ENCODE assay signal across 25 mouse cellular contexts in genomic region chr1:62639440-62639839, GRCm38 (mm10).
DNase-seq lines count a peak whose midpoint lies in the region; ATAC-seq and TF ChIP-seq lines count a peak whose summit lies in the region.
"Had no signal": no experiment of that assay in that cellular context is flagged by ENCODE, and none has a peak within 500 bp of the region (broad histone marks: within the 10 kb centered on the region; RNA-seq: fewer than 3 reads in every experiment).

No protein-coding gene starts in this region.

- H3K4me1 ChIP-seq in forebrain, embryonic 10.5 days = peaks cover 19% of the 10 kb centered on the region; the same call in 1 of the 2 replicates
- H3K4me1 ChIP-seq: embryonic facial prominence, embryonic 15.5 days had no signal

- H3K4me2 ChIP-seq in myocyte (ENCODE audit: low read depth) = no peak overlapping the region
- H3K4me2 ChIP-seq: embryonic facial prominence, embryonic 15.5 days; forebrain, embryonic 12.5 days; heart, embryonic 11.5 days; hindbrain, embryonic 12.5 days; hindbrain, embryonic 15.5 days had no signal

- H3K36me3 ChIP-seq in C2C12 (ENCODE audit: control insufficient read depth, insufficient read depth) = no peaks in the 10 kb centered on the region
- no peaks in the 10 kb centered on the region for H3K36me3 ChIP-seq in myocyte (ENCODE audit: control insufficient read depth, insufficient read depth)
- H3K36me3 ChIP-seq in forebrain, embryonic 10.5 days (replicated peaks) = no peaks in the 10 kb centered on the region
- H3K36me3 ChIP-seq: embryonic facial prominence, embryonic 15.5 days; forebrain, embryonic 12.5 days; G1E; hindbrain, embryonic 12.5 days; hindbrain, embryonic 15.5 days had no signal

- no peak for TF ChIP-seq POLR2A in myocyte (IDR thresholded peaks at IDR 0.05; ENCODE audit: insufficient read length, low read depth)

- H3K79me2 ChIP-seq in C2C12 (ENCODE audit: control insufficient read depth, insufficient read depth) (no peaks in the 10 kb centered on the region), myocyte (ENCODE audit: control insufficient read depth, insufficient read depth) (no peaks in the 10 kb centered on the region)

- no peaks in the 10 kb centered on the region for H3K79me3 ChIP-seq in C2C12 (ENCODE audit: low read depth)

- DNase-seq in 3T3-L1 (ENCODE audit: low read depth, low spot score) = peak; percentile 32
- DNase-seq in forebrain, embryonic 10.5 days (ENCODE audit: extremely low spot score, low spot score) = no peak
- no peak for DNase-seq in B cell, adult 2 months
- no peak for DNase-seq in kidney, postnatal 10 days
- DNase-seq: adrenal gland, adult 8-10 months; adrenal gland, postnatal 25 days; cerebellum, adult 11-12 months; cerebellum, adult 9-10 months; embryo, embryonic 11 days; gastrocnemius, postnatal 10 days; gastrocnemius, postnatal 36 days; heart, adult 11 months; kidney, adult 2 months had no signal

- H3K4me3 ChIP-seq in C2C12 (ENCODE audit: insufficient read depth, poor library complexity, severe bottlenecking) (no peak overlapping the region), myocyte (no peak overlapping the region)
- no peak overlapping the region for H3K4me3 ChIP-seq in forebrain, embryonic 10.5 days
- H3K4me3 ChIP-seq: embryonic facial prominence, embryonic 15.5 days; forebrain, embryonic 12.5 days; hindbrain, embryonic 12.5 days; hindbrain, embryonic 15.5 days had no signal

- TF ChIP-seq CTCF in C2C12 (IDR thresholded peaks at IDR 0.05; ENCODE audit: control insufficient read depth, insufficient read depth, insufficient read length) = no peak

- peak; percentile 32; the same call in 1 of the 2 replicates for ATAC-seq in common myeloid progenitor, adult 5-6 weeks (replicated peaks; ENCODE audit: low read depth, poor library complexity, severe bottlenecking)
- ATAC-seq: forebrain, embryonic 16.5 days; intestine, postnatal 0 days had no signal

- no peak overlapping the region for H3K27ac ChIP-seq in forebrain, embryonic 10.5 days
- H3K27ac ChIP-seq: embryonic facial prominence, embryonic 15.5 days; forebrain, embryonic 12.5 days; hindbrain, embryonic 12.5 days; hindbrain, embryonic 15.5 days had no signal

- no peak overlapping the region for H3ac ChIP-seq in C2C12 (ENCODE audit: control insufficient read depth, insufficient read length, low read depth)
- H3ac ChIP-seq in myocyte (ENCODE audit: control insufficient read depth, insufficient read length) = no peak overlapping the region

- no peaks in the 10 kb centered on the region for H3K9me3 ChIP-seq in forebrain, embryonic 10.5 days
- H3K9me3 ChIP-seq: embryonic facial prominence, embryonic 15.5 days; forebrain, embryonic 12.5 days; G1E; hindbrain, embryonic 12.5 days; hindbrain, embryonic 15.5 days had no signal

- H3K27me3 ChIP-seq in C2C12 (ENCODE audit: control insufficient read depth, insufficient read depth, insufficient read length) = no peaks in the 10 kb centered on the region
- H3K27me3 ChIP-seq in myocyte (ENCODE audit: control insufficient read depth, insufficient read depth, insufficient read length) = no peaks in the 10 kb centered on the region
- no peaks in the 10 kb centered on the region for H3K27me3 ChIP-seq in forebrain, embryonic 10.5 days (ENCODE audit: poor library complexity, severe bottlenecking)
- H3K27me3 ChIP-seq: CH12.LX; embryonic facial prominence, embryonic 15.5 days; hindbrain, embryonic 12.5 days; hindbrain, embryonic 15.5 days had no signal

- WGBS in forebrain, embryonic 10.5 days = 89% methylated on average over 4 of the region's 4 CpGs

TF ChIP-seq in C2C12, 6 proteins besides CTCF, POLR2A, EP300 and RAD21:
- TF ChIP-seq FOSL1 (IDR thresholded peaks at IDR 0.05; ENCODE audit: insufficient read depth, low read length, poor library complexity, severe bottlenecking) (no peak), MAX (IDR thresholded peaks at IDR 0.05) (no peak), USF1 (IDR thresholded peaks at IDR 0.05; ENCODE audit: low read depth) (no peak), CEBPB (IDR thresholded peaks at IDR 0.05; ENCODE audit: low read depth) (peak; percentile 89), MYOG (IDR thresholded peaks at IDR 0.05; ENCODE audit: control insufficient read depth, extremely low read depth, insufficient read length) (no peak)

TF ChIP-seq in myocyte, 11 proteins besides CTCF, POLR2A, EP300 and RAD21:
- TF ChIP-seq CEBPB (IDR thresholded peaks at IDR 0.05; ENCODE audit: insufficient read depth, poor library complexity, severe bottlenecking) = peak; percentile 82
- no peak for TF ChIP-seq REST (IDR thresholded peaks at IDR 0.05; ENCODE audit: insufficient read depth, insufficient read length)
TF ChIP-seq in myocyte: peak in this region for 1.
